ENCODE assay signal across 1 mouse cellular context in the genomic region with DNA sequence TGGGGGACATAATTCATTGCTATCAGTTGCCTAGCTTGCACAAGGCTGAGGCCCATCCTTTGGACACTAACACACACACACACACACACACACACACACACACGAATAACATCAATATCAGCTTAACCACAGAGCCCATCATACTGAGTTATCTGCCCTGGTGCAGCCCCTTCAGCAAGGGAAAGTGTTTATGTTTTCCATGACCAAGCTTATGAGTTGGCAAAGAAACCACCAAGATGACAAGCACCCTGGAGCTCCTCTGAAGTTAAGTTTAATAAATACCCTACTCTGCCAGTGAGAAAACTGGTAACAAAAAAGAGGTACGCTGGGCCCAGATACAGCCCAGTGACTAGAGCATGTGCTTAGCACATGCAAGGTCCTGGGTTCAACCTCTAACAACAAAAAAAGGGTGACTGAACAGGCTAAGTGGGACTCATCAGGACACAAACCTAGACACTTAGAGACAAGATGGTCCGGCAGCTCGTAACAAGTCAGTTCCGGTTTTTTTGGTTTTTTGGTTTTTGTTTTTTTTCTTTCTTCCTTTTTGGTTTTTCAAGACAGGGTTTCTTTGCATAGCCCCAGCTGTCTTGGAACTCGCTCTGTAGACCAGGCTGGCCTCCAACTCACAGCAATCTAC.
TF ChIP-seq lines count a peak whose summit lies in the region.

No protein-coding gene starts in this region.

TF ChIP-seq in CH12.LX, 34 proteins besides CTCF, POLR2A, EP300 and RAD21 (continued from another document):
- TF ChIP-seq MYC (IDR thresholded peaks at IDR 0.05; ENCODE audit: low read depth, low read length) (peak; percentile 62; the same call in 1 of the 2 replicates), ETS1 (conservative IDR thresholded peaks at IDR 0.05; ENCODE audit: low read depth, low read length) (no peak; the same call in 1 of the 2 replicates), MAZ (IDR thresholded peaks at IDR 0.05; ENCODE audit: low read depth, low read length) (no peak), ZKSCAN1 (IDR thresholded peaks at IDR 0.05; ENCODE audit: borderline replicate concordance, low read depth, low read length) (peak; percentile 74; the same call in 1 of the 2 replicates), E2F4 (IDR thresholded peaks at IDR 0.05; ENCODE audit: insufficient replicate concordance, low read depth, low read length) (no peak), USF1 (IDR thresholded peaks at IDR 0.05; ENCODE audit: low read depth, low read length) (no peak), GABPA (IDR thresholded peaks at IDR 0.05; ENCODE audit: insufficient replicate concordance, low read depth, low read length) (no peak), BHLHE40 (IDR thresholded peaks at IDR 0.05; ENCODE audit: low read depth, low read length) (peak; percentile 65), JUN (IDR thresholded peaks at IDR 0.05; ENCODE audit: insufficient read depth, low read depth, low read length) (no peak), TBP (conservative IDR thresholded peaks at IDR 0.05; ENCODE audit: low read depth, low read length) (no peak), CHD1 (IDR thresholded peaks at IDR 0.05; ENCODE audit: low read depth, low read length) (peak; percentile 69; the same call in 1 of the 2 replicates), MXI1 (IDR thresholded peaks at IDR 0.05; ENCODE audit: low read depth, low read length) (0 out of 2 replicates have a peak, but pooled peaks have one; percentile 32), USF2 (conservative IDR thresholded peaks at IDR 0.05; ENCODE audit: low read depth, low read length) (no peak), ZNF384 (IDR thresholded peaks at IDR 0.05; ENCODE audit: low read depth, low read length) (peak; percentile 90), PAX5 (IDR thresholded peaks at IDR 0.05; ENCODE audit: low read length) (no peak)
